Mouse (Mus musculus) hindbrain, embryonic 14.5 days (tissue): ENCODE measurements around the gene Ero1l. TPM values are rescaled to one million over a fixed set of nuclear protein-coding genes. Genes with fewer than 3 reads are reported as not detected.

Source experiments
- ATAC-seq: fragments of 200-750 bp; cut with Nextera tagmentation; 2 replicates; pipeline ENCODE4 v1.8.0; 2017; ENCODE audit warnings: moderate number of reproducible peaks, mild to moderate bottlenecking, moderate TSS enrichment, moderate library complexity; ENCODE audit not compliant: low FRiP score
- DNase-seq: peaks from one replicate; pipeline ENCODE4 v3.0.0-alpha.2; 2015; ENCODE audit warnings: low spot score
- H3K27ac ChIP-seq: fragments of 300-500 bp; sonication (generic); 2 replicates; pipeline ENCODE4 v1.5.1; 2014; ENCODE audit warnings: mild to moderate bottlenecking, moderate library complexity
- H3K27me3 ChIP-seq: fragments of 300-500 bp; sonication (generic); 2 replicates; pipeline ENCODE4 v1.6.1; 2014; ENCODE audit warnings: mild to moderate bottlenecking, low read length, mixed read lengths; ENCODE audit not compliant: control insufficient read depth, insufficient read depth
- H3K36me3 ChIP-seq: fragments of 300-500 bp; sonication (generic); replicated peaks from 2 replicates; pipeline ENCODE4 v1.6.1; 2014; ENCODE audit not compliant: control insufficient read depth, insufficient read depth
- H3K4me1 ChIP-seq: fragments of 300-500 bp; sonication (generic); replicated peaks from 2 replicates; pipeline ENCODE4 v1.6.1; 2014; ENCODE audit warnings: antibody characterized with exemption, low read length, mixed read lengths; ENCODE audit not compliant: control insufficient read depth, insufficient read depth
- H3K4me2 ChIP-seq: fragments of 300-500 bp; sonication (generic); replicated peaks from 2 replicates; pipeline ENCODE4 v1.6.1; 2014; ENCODE audit warnings: mild to moderate bottlenecking, moderate library complexity
- H3K4me3 ChIP-seq: fragments of 300-500 bp; sonication (generic); replicated peaks from 2 replicates; pipeline ENCODE4 v1.5.1; 2014; ENCODE audit warnings: mild to moderate bottlenecking, low read length
- H3K9ac ChIP-seq: fragments of 300-500 bp; sonication (generic); 2 replicates; pipeline ENCODE4 v1.6.1; 2014
- H3K9me3 ChIP-seq: fragments of 300-500 bp; sonication (generic); 2 replicates; pipeline ENCODE4 v1.6.1; 2016; ENCODE audit warnings: low read length; ENCODE audit not compliant: control insufficient read depth
- WGBS: fragments of 180-500 bp; shearing (Covaris S2); extraction: QIAGEN DNeasy Blood & Tissue Kit; methylation state at CpG from one replicate; pipeline ENCODE4 v1.1.7; 2014; 5-methylcytosine and 5-hydroxymethylcytosine counted together
- polyA plus RNA-seq: library from polyadenylated mRNA; unstranded; fragments of >200 nt; fragmentation: Nextera tagmentation; extraction: Ambion mirVana; gene quantifications from 2 replicates; pipeline ENCODE4 v1.2.1, GENCODE M21; 2014

The Ero1l gene
- polyA plus RNA-seq, 1 experiment from 2014 or later, result 23.2 TPM

DNA sequence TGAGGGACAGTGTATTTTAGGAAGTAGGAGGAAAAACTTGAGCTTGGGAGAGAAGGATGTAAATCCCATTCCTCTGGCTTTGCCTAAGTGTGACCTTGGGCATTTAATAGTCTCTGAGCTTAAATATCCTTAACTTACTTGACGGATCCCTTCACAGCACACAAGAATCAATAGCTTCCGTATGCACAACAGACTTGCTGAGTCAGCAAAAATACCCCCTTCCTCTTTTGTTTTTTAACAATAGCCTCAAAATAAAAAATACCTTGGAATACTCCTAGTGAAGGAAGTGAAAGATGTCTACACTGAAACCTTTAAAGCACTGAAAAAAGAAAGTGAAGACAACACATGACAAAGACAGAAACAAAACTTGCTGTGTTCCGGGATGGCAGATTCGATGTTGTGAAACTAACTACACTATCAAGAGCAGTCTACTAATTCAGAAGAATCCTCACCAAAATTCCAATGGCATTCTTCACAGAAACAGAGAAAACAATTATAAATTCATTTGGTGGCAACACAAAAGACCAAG lies 67.0 kb downstream of the Ero1l start:
- no peak overlapping the region for H3K4me2 ChIP-seq
- no peaks in the 10 kb centered on the region for H3K4me1 ChIP-seq
- no peaks in the 10 kb centered on the region for H3K9me3 ChIP-seq
- DNase-seq (no peak), ATAC-seq (no peak)
- H3K9ac ChIP-seq, result no peak overlapping the region
- 88% methylated on average over 4 of the region's 4 CpGs for WGBS
- H3K27me3 ChIP-seq, result no peaks in the 10 kb centered on the region
- peaks cover 24% of the 10 kb centered on the region for H3K36me3 ChIP-seq
- H3K27ac ChIP-seq, result no peak overlapping the region
- no peak overlapping the region for H3K4me3 ChIP-seq

DNA sequence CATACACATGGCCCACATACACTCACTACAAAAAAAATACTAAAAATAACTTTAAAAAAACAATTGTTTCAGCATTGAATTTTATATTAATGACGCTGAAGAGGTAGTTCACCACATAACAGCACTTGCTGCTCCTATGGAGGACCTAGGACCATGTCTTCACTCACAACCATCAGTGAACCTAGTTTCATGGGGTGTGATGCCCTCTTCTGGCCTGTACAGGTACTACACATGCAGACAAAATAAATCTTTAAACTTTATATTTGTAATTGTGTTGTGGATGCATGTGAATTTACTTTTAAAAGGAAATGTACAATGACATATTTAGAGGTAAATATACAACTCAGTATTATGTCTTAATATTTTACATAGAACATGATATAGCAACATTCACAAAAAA lies 77.0 kb downstream of the Ero1l start:
- no peak overlapping the region for H3K4me3 ChIP-seq
- WGBS, result 60% methylated on average over 1 of the region's 1 CpGs
- H3K27me3 ChIP-seq, result no peaks in the 10 kb centered on the region
- H3K4me2 ChIP-seq, result no peak overlapping the region
- no peaks in the 10 kb centered on the region for H3K9me3 ChIP-seq
- peaks cover 6% of the 10 kb centered on the region for H3K36me3 ChIP-seq
- no peak for DNase-seq
- no peak overlapping the region for H3K27ac ChIP-seq
- ATAC-seq, result no peak
- no peaks in the 10 kb centered on the region for H3K4me1 ChIP-seq
- H3K9ac ChIP-seq, result no peak overlapping the region

DNA sequence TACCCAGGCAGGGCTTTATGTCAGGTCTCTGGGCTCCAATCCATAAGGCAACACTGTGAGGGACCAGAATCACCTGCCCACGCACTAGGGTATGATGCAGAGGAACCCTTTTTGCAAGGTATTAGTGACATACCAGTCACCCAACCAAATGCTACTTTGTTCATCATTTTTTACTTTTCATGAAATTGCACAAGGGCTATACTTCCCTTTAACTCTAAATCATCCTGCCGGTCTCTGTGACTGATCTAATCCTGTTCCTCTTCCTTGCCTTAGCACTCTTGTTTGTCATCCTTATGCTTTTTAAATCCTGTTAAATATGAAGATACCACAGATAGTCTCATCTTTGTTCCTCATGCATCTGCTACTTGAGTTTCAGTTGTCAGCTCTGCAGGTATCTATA lies 79.5 kb downstream of the Ero1l start:
- no peaks in the 10 kb centered on the region for H3K9me3 ChIP-seq
- no peak overlapping the region for H3K27ac ChIP-seq
- no peak overlapping the region for H3K9ac ChIP-seq
- no peak for ATAC-seq
- 91% methylated on average over 2 of the region's 2 CpGs for whole genome bisulfite sequencing
- no peak for DNase-seq
- no peaks in the 10 kb centered on the region for H3K4me1 ChIP-seq
- no peak overlapping the region for H3K4me3 ChIP-seq
- H3K27me3 ChIP-seq, result no peaks in the 10 kb centered on the region
- no peak overlapping the region for H3K4me2 ChIP-seq
- no peaks in the 10 kb centered on the region for H3K36me3 ChIP-seq

Other genes with a start within 250 kb of the Ero1l start
- gene Gpr137c, start 99.1 kb downstream of the Ero1l start, polyA plus RNA-seq, result 18.8 and 19.7 TPM in 2 replicates
- gene Txndc16, start 98.4 kb downstream of the Ero1l start, polyA plus RNA-seq, result 41.1 and 45.6 TPM in 2 replicates
- 169 and 182 TPM in 2 replicates for gene Psmc6, start 11.0 kb upstream of the Ero1l start, polyA plus RNA-seq
- gene Styx, start 32.3 kb upstream of the Ero1l start, polyA plus RNA-seq, result 69.1 and 72.1 TPM in 2 replicates
- gene Gnpnat1, start 86.1 kb upstream of the Ero1l start, polyA plus RNA-seq, result 29.5 and 30.2 TPM in 2 replicates
- gene Fermt2, start 211.3 kb upstream of the Ero1l start, polyA plus RNA-seq, result 63.9 and 71.1 TPM in 2 replicates